28 mouse cellular contexts compared by ENCODE assay signal in the genomic region with DNA sequence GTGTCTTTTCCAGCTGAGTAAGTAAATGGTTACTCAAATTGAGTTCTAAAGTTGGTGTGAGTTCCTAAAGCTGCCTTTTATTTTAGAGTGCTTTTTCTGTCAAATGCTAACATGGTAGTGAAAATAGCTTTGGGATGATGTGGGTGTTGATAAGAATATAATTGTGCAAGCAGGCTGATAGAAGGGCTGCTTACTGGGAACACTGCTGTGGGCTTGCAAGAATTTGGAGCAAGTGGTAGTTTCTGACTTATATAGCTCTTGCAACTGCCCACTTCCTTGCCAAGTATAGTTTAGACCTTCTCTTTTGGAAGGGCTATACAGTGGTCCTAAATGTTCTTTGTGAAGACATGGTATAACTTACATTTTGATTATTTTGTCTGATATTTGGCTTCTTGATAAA. TPM values are rescaled to one million over a fixed set of nuclear protein-coding genes. Genes with fewer than 3 reads are reported as not detected.
DNase-seq lines count a peak whose midpoint lies in the region; ATAC-seq and TF ChIP-seq lines count a peak whose summit lies in the region.
"Had no signal": no experiment of that assay in that cellular context is flagged by ENCODE, and none has a peak within 500 bp of the region (broad histone marks: within the 10 kb centered on the region; RNA-seq: fewer than 3 reads in every experiment).

No protein-coding gene starts in this region.

- no peak overlapping the region for H3K4me3 ChIP-seq in lung, postnatal 0 days (ENCODE audit: low read depth, low read length)
- H3K4me3 ChIP-seq: embryonic facial prominence, embryonic 10.5 days; embryonic facial prominence, embryonic 13.5 days; erythroblast, embryonic 14.5 days; forebrain, embryonic 12.5 days; forebrain, embryonic 15.5 days; heart, embryonic 12.5 days; heart, embryonic 15.5 days had no signal

- peaks cover 15% of the 10 kb centered on the region; the same call in 1 of the 2 replicates for H3K4me1 ChIP-seq in lung, postnatal 0 days (ENCODE audit: insufficient read depth, low read depth, low read length)

- intact Hi-C loops in heart, postnatal 10 days (cut with DNase I) = no loop called here

- no peaks in the 10 kb centered on the region for H3K27me3 ChIP-seq in lung, postnatal 0 days (replicated peaks; ENCODE audit: insufficient read depth, low read length)
- H3K27me3 ChIP-seq: embryonic facial prominence, embryonic 13.5 days; forebrain, embryonic 12.5 days; forebrain, embryonic 15.5 days; heart, embryonic 12.5 days; heart, embryonic 15.5 days had no signal

- no peak for TF ChIP-seq CTCF in lung, postnatal 0 days (IDR thresholded peaks at IDR 0.05)

- H3K27ac ChIP-seq in lung, postnatal 0 days (ENCODE audit: low read length) = no peak overlapping the region
- H3K27ac ChIP-seq: embryonic facial prominence, embryonic 10.5 days; embryonic facial prominence, embryonic 13.5 days; forebrain, embryonic 12.5 days; forebrain, embryonic 15.5 days; heart, embryonic 15.5 days; hindbrain, embryonic 14.5 days; hindbrain, postnatal 0 days had no signal

- H3K9ac ChIP-seq in lung, postnatal 0 days (replicated peaks; ENCODE audit: low read depth) = no peak overlapping the region
- H3K9ac ChIP-seq: embryonic facial prominence, embryonic 13.5 days; forebrain, embryonic 12.5 days; forebrain, embryonic 15.5 days; heart, embryonic 12.5 days; heart, embryonic 15.5 days; hindbrain, embryonic 14.5 days had no signal

- no peaks in the 10 kb centered on the region for H3K36me3 ChIP-seq in lung, postnatal 0 days (ENCODE audit: insufficient read depth, low read length)
- H3K36me3 ChIP-seq: forebrain, embryonic 12.5 days; forebrain, embryonic 15.5 days; heart, embryonic 15.5 days had no signal

- no peak overlapping the region for H3K4me2 ChIP-seq in lung, postnatal 0 days (replicated peaks; ENCODE audit: low read depth, low read length)
- H3K4me2 ChIP-seq: embryonic facial prominence, embryonic 13.5 days; forebrain, embryonic 12.5 days; forebrain, embryonic 15.5 days; heart, embryonic 12.5 days; heart, embryonic 15.5 days; hindbrain, embryonic 14.5 days had no signal

- no peaks in the 10 kb centered on the region for H3K9me3 ChIP-seq in lung, postnatal 0 days (ENCODE audit: low read length)
- H3K9me3 ChIP-seq: embryonic facial prominence, embryonic 10.5 days; embryonic facial prominence, embryonic 13.5 days; forebrain, embryonic 12.5 days; forebrain, embryonic 15.5 days; heart, embryonic 12.5 days; heart, embryonic 15.5 days had no signal

- no peak for TF ChIP-seq EP300 in lung, postnatal 0 days (IDR thresholded peaks at IDR 0.05)

- peak; percentile 51 for DNase-seq in heart, adult 11 months
- no peak for DNase-seq in heart, postnatal 10 days
- DNase-seq in lung, postnatal 0 days (ENCODE audit: low spot score) = peak; percentile 20
- no peak for DNase-seq in lung, adult 18-20 months
- DNase-seq in brain, adult 2 months (ENCODE audit: low read depth, low spot score) = peak; percentile 62
- DNase-seq in heart, adult 8-10 months (ENCODE audit: low spot score) = no peak
- DNase-seq: adrenal gland, adult 8-10 months; adrenal gland, postnatal 25 days; cerebellum, adult 18-20 months; cerebellum, adult 9-11 months; cerebellum, postnatal 25 days; embryo, embryonic 11 days; gastrocnemius, postnatal 10 days; gastrocnemius, postnatal 36 days; heart, postnatal 14 days; heart, postnatal 4 days had no signal

- ATAC-seq in lung, postnatal 0 days = no peak
- ATAC-seq: activated CD4-positive, CD25-positive, alpha-beta regulatory T cell, adult 4 months; forebrain, embryonic 15.5 days; hindbrain, postnatal 0 days; inflammation-experienced regulatory T-cells, adult 6 months; intestine, embryonic 16.5 days had no signal

RNA-seq across cellular contexts. Expression of a gene that starts 6.1 kb away (rescaled TPM):
- 10 to 100 TPM; 61.5 to 61.6 TPM for total RNA-seq in heart, postnatal 10 days (2021)
- 22.0 and 24.0 TPM in 2 replicates for polyA plus RNA-seq in lung, postnatal 0 days (2015; fragmentation: Nextera tagmentation; extraction: Ambion mirVana)
- 10 to 100 TPM; 32.6 to 44.5 (median 36.5) TPM for total RNA-seq in heart, adult 8-10 months (2022)

Comparison
In these comparisons a context has a peak if more than half of its experiments do, and no peak if none do; other contexts are left out.
1. DNase-seq: peak in heart, adult 11 months (single experiment), lung, postnatal 0 days (single experiment) and brain, adult 2 months (single experiment); none in heart, postnatal 10 days (0 of 2), lung, adult 18-20 months (0 of 2) and heart, adult 8-10 months (single experiment).